Comparison of ENCODE assay signal across 1 mouse cellular context in genomic region chr8:124184507-124184906, GRCm38 (mm10).
TF ChIP-seq lines count a peak whose summit lies in the region.

No protein-coding gene starts in this region.

TF ChIP-seq in CH12.LX, 34 proteins besides CTCF, POLR2A, EP300 and RAD21:
- peak; percentile 79 for TF ChIP-seq JUND (conservative IDR thresholded peaks at IDR 0.05; ENCODE audit: low read depth, low read length)
- no peak for TF ChIP-seq POLR2AphosphoS2 (IDR thresholded peaks at IDR 0.05; ENCODE audit: low read depth, low read length)
- no peak for TF ChIP-seq PAX5 (IDR thresholded peaks at IDR 0.05; ENCODE audit: low read length)
- peak; percentile 74; the same call in 1 of the 2 replicates for TF ChIP-seq MXI1 (IDR thresholded peaks at IDR 0.05; ENCODE audit: low read depth, low read length)
- TF ChIP-seq SMC3 (IDR thresholded peaks at IDR 0.05; ENCODE audit: low read depth, low read length), result peak; percentile 36
- 0 out of 2 replicates have a peak, but pooled peaks have one; percentile 17 for TF ChIP-seq NELFE (IDR thresholded peaks at IDR 0.05; ENCODE audit: low read depth, low read length)
- TF ChIP-seq ETS1 (conservative IDR thresholded peaks at IDR 0.05; ENCODE audit: low read depth, low read length), result peak; percentile 72
- TF ChIP-seq MEF2A (IDR thresholded peaks at IDR 0.05; ENCODE audit: borderline replicate concordance, low read depth, low read length), result peak; percentile 78; the same call in 1 of the 2 replicates
- TF ChIP-seq KAT2A (IDR thresholded peaks at IDR 0.05; ENCODE audit: insufficient replicate concordance, low read length), result 0 out of 2 replicates have a peak, but pooled peaks have one; percentile 30
- peak; percentile 47 for TF ChIP-seq ELF1 (IDR thresholded peaks at IDR 0.05; ENCODE audit: low read depth, low read length)
- no peak for TF ChIP-seq GABPA (IDR thresholded peaks at IDR 0.05; ENCODE audit: insufficient replicate concordance, low read depth, low read length)
- no peak for TF ChIP-seq E2F4 (IDR thresholded peaks at IDR 0.05; ENCODE audit: insufficient replicate concordance, low read depth, low read length)
- TF ChIP-seq ZKSCAN1 (IDR thresholded peaks at IDR 0.05; ENCODE audit: borderline replicate concordance, low read depth, low read length), result no peak
- no peak; the same call in 1 of the 2 replicates for TF ChIP-seq ZNF384 (IDR thresholded peaks at IDR 0.05; ENCODE audit: low read depth, low read length)
- peak; percentile 45 for TF ChIP-seq HCFC1 (IDR thresholded peaks at IDR 0.05; ENCODE audit: low read depth, low read length)
- 0 out of 2 replicates have a peak, but pooled peaks have one; percentile 59 for TF ChIP-seq RCOR1 (conservative IDR thresholded peaks at IDR 0.05; ENCODE audit: low read depth, low read length)
- peak; percentile 72; the same call in 1 of the 2 replicates for TF ChIP-seq TCF12 (IDR thresholded peaks at IDR 0.05; ENCODE audit: low read depth, low read length)
- peak; percentile 96 for TF ChIP-seq SIN3A (IDR thresholded peaks at IDR 0.05; ENCODE audit: low read length)
- 0 out of 2 replicates have a peak, but pooled peaks have one; percentile 47 for TF ChIP-seq MAFK (IDR thresholded peaks at IDR 0.05; ENCODE audit: insufficient replicate concordance, low read length)
- TF ChIP-seq BHLHE40 (IDR thresholded peaks at IDR 0.05; ENCODE audit: low read depth, low read length), result peak; percentile 53
- TF ChIP-seq MYC (IDR thresholded peaks at IDR 0.05; ENCODE audit: low read depth, low read length), result 0 out of 2 replicates have a peak, but pooled peaks have one; percentile 23
- peak; percentile 62 for TF ChIP-seq CHD2 (IDR thresholded peaks at IDR 0.05; ENCODE audit: low read length)
- TF ChIP-seq JUN (IDR thresholded peaks at IDR 0.05; ENCODE audit: insufficient read depth, low read depth, low read length), result peak; percentile 58
- TF ChIP-seq IRF4 (IDR thresholded peaks at IDR 0.05; ENCODE audit: low read depth, low read length), result peak; percentile 88
- TF ChIP-seq USF2 (conservative IDR thresholded peaks at IDR 0.05; ENCODE audit: low read depth, low read length), result no peak
- TF ChIP-seq ZC3H11A (IDR thresholded peaks at IDR 0.05; ENCODE audit: low read depth, low read length), result no peak
- TF ChIP-seq MAX (IDR thresholded peaks at IDR 0.05; ENCODE audit: low read length), result peak; percentile 60
